Mouse (Mus musculus): ENCODE data around the gene Ccl27a.
A peak's percentile ranks its signal among the peaks of the same experiment; 100 is the strongest.

GRCm38 (mm10) chr4:41755338-41756305, 18.4 kb downstream of the Ccl27a start, which contains the start of gene Sigmar1:
- TF ChIP-seq CTCF (IDR thresholded peaks at IDR 0.05; ENCODE audit: control insufficient read depth, insufficient read depth, insufficient replicate concordance, low read depth, low read length): peak; percentile 52; the same call in 1 of the 2 replicates
- peak; percentile 45; the same call in 1 of the 2 replicates for TF ChIP-seq POLR2A (IDR thresholded peaks at IDR 0.05; ENCODE audit: control insufficient read depth, low read depth, low read length)
